Mouse (Mus musculus) kidney, embryonic 14.5 days (tissue): Measurements from ENCODE around the gene Gabpa. TPM values are rescaled to one million over a fixed set of nuclear protein-coding genes. Genes with fewer than 3 reads are reported as not detected.
A peak's percentile ranks its signal among the peaks of the same experiment; 100 is the strongest.

ENCODE experiments used
- ATAC-seq: fragments of 200-750 bp; cut with Nextera tagmentation; 2 replicates; pipeline ENCODE4 v1.8.0; 2017; ENCODE audit warnings: moderate number of reproducible peaks, mild to moderate bottlenecking, moderate TSS enrichment, moderate library complexity; ENCODE audit not compliant: low FRiP score, low TSS enrichment
- H3K27ac ChIP-seq: fragments of 300-500 bp; sonication (generic); 2 replicates; pipeline ENCODE4 v1.5.1; 2014; ENCODE audit warnings: low read depth, mild to moderate bottlenecking, low read length, moderate library complexity, mixed read lengths
- H3K27me3 ChIP-seq: fragments of 300-500 bp; sonication (generic); 2 replicates; pipeline ENCODE4 v1.6.1; 2014; ENCODE audit warnings: mild to moderate bottlenecking, low read length; ENCODE audit not compliant: control insufficient read depth, insufficient read depth
- H3K36me3 ChIP-seq: fragments of 300-500 bp; sonication (generic); 2 replicates; pipeline ENCODE4 v1.6.1; 2014; ENCODE audit warnings: low read length, mixed read lengths; ENCODE audit not compliant: control insufficient read depth, insufficient read depth
- H3K4me1 ChIP-seq: fragments of 300-500 bp; sonication (generic); 2 replicates; pipeline ENCODE4 v1.6.1; 2014; ENCODE audit warnings: low read length, mixed read lengths; ENCODE audit not compliant: control insufficient read depth, insufficient read depth
- H3K4me2 ChIP-seq: fragments of 300-500 bp; sonication (generic); replicated peaks from 2 replicates; pipeline ENCODE4 v1.6.1; 2014; ENCODE audit warnings: low read depth, mild to moderate bottlenecking, low read length
- H3K4me3 ChIP-seq: fragments of 300-500 bp; sonication (generic); 2 replicates; pipeline ENCODE4 v1.5.1; 2014; ENCODE audit warnings: mild to moderate bottlenecking, low read length
- H3K9ac ChIP-seq: fragments of 300-500 bp; sonication (generic); 2 replicates; pipeline ENCODE4 v1.6.1; 2014; ENCODE audit warnings: low read depth, mild to moderate bottlenecking, low read length, moderate library complexity
- H3K9me3 ChIP-seq: fragments of 300-500 bp; sonication (generic); 2 replicates; pipeline ENCODE4 v1.6.1; 2016; ENCODE audit warnings: low read length; ENCODE audit not compliant: control insufficient read depth
- WGBS: fragments of 180-500 bp; shearing (Covaris S2); extraction: QIAGEN DNeasy Blood & Tissue Kit; methylation state at CpG from one replicate; pipeline ENCODE4 v1.1.7; 2014; 5-methylcytosine and 5-hydroxymethylcytosine counted together
- polyA plus RNA-seq: library from polyadenylated mRNA; unstranded; fragments of >200 nt; fragmentation: Nextera tagmentation; extraction: Ambion mirVana; gene quantifications from 2 replicates; pipeline ENCODE4 v1.2.1, GENCODE M21; 2014

Gene Gabpa
- polyA plus RNA-seq, 1 experiment from 2014 or later: 44.7 TPM

- Histone ChIP-seq H3K4me2 (peak overlapping the region; percentile 74), H3K4me3 (peak overlapping the region; percentile 95), H3K9ac (peak overlapping the region; percentile 99), H3K27ac (peak overlapping the region; percentile 98), H3K36me3 (peaks cover 34% of the 10 kb centered on the region), H3K27me3 (no peaks in the 10 kb centered on the region), H3K4me1 (peaks cover 12% of the 10 kb centered on the region; the same call in 1 of the 2 replicates), H3K9me3 (no peaks in the 10 kb centered on the region)
- under 1% methylated on average over 22 of the region's 22 CpGs for WGBS
- ATAC-seq: no peak; the same call in 1 of the 2 replicates
Observed at GRCm38 (mm10) chr16:84834344-84834743, 381 bp upstream of the Gabpa start.

- H3K4me3 ChIP-seq: peak within 1 kb of the TSS; percentile 95
- H3K9ac ChIP-seq: peak within 1 kb of the TSS; percentile 99
- peak within 1 kb of the TSS; percentile 74 for H3K4me2 ChIP-seq
- peak; percentile 70 for ATAC-seq
- H3K36me3 ChIP-seq: peaks cover 30% of the 10 kb centered on the region
- peak within 1 kb of the TSS; percentile 98 for H3K27ac ChIP-seq
- H3K27me3 ChIP-seq: no peaks in the 10 kb centered on the region
- no peaks in the 10 kb centered on the region for H3K9me3 ChIP-seq
- under 1% methylated on average over 36 of the region's 57 CpGs for WGBS
- peaks cover 12% of the 10 kb centered on the region; the same call in 1 of the 2 replicates for H3K4me1 ChIP-seq
Observed at GRCm38 (mm10) chr16:84835441-84835822, 707 bp downstream of the Gabpa start, which contains the start of gene Atp5j. Gene Atp5j, minus strand, starts transcription at chr16:84835625.

- H3K4me3 ChIP-seq: peak overlapping the region; percentile 95
- H3K36me3 ChIP-seq: peaks cover 30% of the 10 kb centered on the region
- H3K4me1 ChIP-seq: peaks cover 12% of the 10 kb centered on the region; the same call in 1 of the 2 replicates
- H3K27me3 ChIP-seq: no peaks in the 10 kb centered on the region
- peak overlapping the region; percentile 99 for H3K9ac ChIP-seq
- no peaks in the 10 kb centered on the region for H3K9me3 ChIP-seq
- H3K27ac ChIP-seq: peak overlapping the region; percentile 98
- H3K4me2 ChIP-seq: peak overlapping the region; percentile 74
- ATAC-seq: peak; percentile 17
- 7% methylated on average over 29 of the region's 29 CpGs for WGBS
Observed at GRCm38 (mm10) chr16:84835823-84836743, 1.4 kb downstream of the Gabpa start.

- Histone ChIP-seq H3K9ac (no peak overlapping the region), H3K27ac (no peak overlapping the region), H3K36me3 (peaks cover 30% of the 10 kb centered on the region), H3K4me3 (no peak overlapping the region), H3K4me1 (no peaks in the 10 kb centered on the region; the same call in 1 of the 2 replicates), H3K4me2 (no peak overlapping the region), H3K9me3 (no peaks in the 10 kb centered on the region), H3K27me3 (no peaks in the 10 kb centered on the region)
- WGBS: 94% methylated on average over 2 of the region's 2 CpGs
- no peak for ATAC-seq
Observed at GRCm38 (mm10) chr16:84838576-84838975, 3.9 kb downstream of the Gabpa start.

GRCm38 (mm10) chr16:84853492-84853891, 18.8 kb downstream of the Gabpa start:
- peaks cover 77% of the 10 kb centered on the region for H3K36me3 ChIP-seq
- ATAC-seq: no peak
- H3K4me3 ChIP-seq: no peak overlapping the region
- H3K27ac ChIP-seq: no peak overlapping the region
- H3K9me3 ChIP-seq: no peaks in the 10 kb centered on the region
- H3K4me1 ChIP-seq: no peaks in the 10 kb centered on the region
- 93% methylated on average over 6 of the region's 6 CpGs for WGBS
- no peak overlapping the region for H3K4me2 ChIP-seq
- no peaks in the 10 kb centered on the region for H3K27me3 ChIP-seq
- H3K9ac ChIP-seq: no peak overlapping the region

- no peaks in the 10 kb centered on the region for H3K4me1 ChIP-seq
- no peak for ATAC-seq
- H3K27me3 ChIP-seq: no peaks in the 10 kb centered on the region
- no peak overlapping the region for H3K27ac ChIP-seq
- 92% methylated on average over 8 of the region's 8 CpGs for whole genome bisulfite sequencing
- H3K4me2 ChIP-seq: no peak overlapping the region
- H3K4me3 ChIP-seq: no peak overlapping the region
- peaks cover 30% of the 10 kb centered on the region for H3K36me3 ChIP-seq
- H3K9me3 ChIP-seq: no peaks in the 10 kb centered on the region
- H3K9ac ChIP-seq: no peak overlapping the region
Observed at GRCm38 (mm10) chr16:84864656-84865055, 29.9 kb downstream of the Gabpa start.

- Histone ChIP-seq H3K4me3 (no peak overlapping the region), H3K4me1 (no peaks in the 10 kb centered on the region), H3K9me3 (no peaks in the 10 kb centered on the region), H3K9ac (no peak overlapping the region), H3K27ac (no peak overlapping the region), H3K36me3 (no peaks in the 10 kb centered on the region), H3K27me3 (no peaks in the 10 kb centered on the region), H3K4me2 (no peak overlapping the region)
- WGBS: 88% methylated on average over 8 of the region's 8 CpGs
- ATAC-seq: no peak
Observed at GRCm38 (mm10) chr16:84873805-84874204, 39.1 kb downstream of the Gabpa start.

- H3K27ac ChIP-seq: no peak overlapping the region
- peak overlapping the region; percentile 17 for H3K4me3 ChIP-seq
- ATAC-seq: peak; percentile 53; the same call in 1 of the 2 replicates
- H3K27me3 ChIP-seq: no peaks in the 10 kb centered on the region
- H3K9ac ChIP-seq: no peak overlapping the region
- WGBS: 49% methylated on average over 24 of the region's 24 CpGs
- no peaks in the 10 kb centered on the region for H3K9me3 ChIP-seq
- H3K36me3 ChIP-seq: no peaks in the 10 kb centered on the region
- H3K4me2 ChIP-seq: peak overlapping the region; percentile 45
- H3K4me1 ChIP-seq: no peaks in the 10 kb centered on the region
Observed at GRCm38 (mm10) chr16:84875012-84875717, 40.4 kb downstream of the Gabpa start.

- 57% methylated on average over 7 of the region's 7 CpGs for WGBS
- Histone ChIP-seq H3K9me3 (no peaks in the 10 kb centered on the region), H3K4me1 (no peaks in the 10 kb centered on the region), H3K4me3 (no peak overlapping the region), H3K27me3 (no peaks in the 10 kb centered on the region), H3K36me3 (no peaks in the 10 kb centered on the region), H3K9ac (no peak overlapping the region), H3K4me2 (peak overlapping the region; percentile 45; the same call in 1 of the 2 replicates), H3K27ac (no peak overlapping the region)
- peak; percentile 26; the same call in 1 of the 2 replicates for ATAC-seq
Observed at GRCm38 (mm10) chr16:84875718-84876035, 41.0 kb downstream of the Gabpa start.
